ENCODE assay signal across 21 mouse cellular contexts in genomic region chr8:123960056-123960455, GRCm38 (mm10).
"Had no signal": no experiment of that assay in that cellular context is flagged by ENCODE, and none has a peak within 500 bp of the region (broad histone marks: within the 10 kb centered on the region; RNA-seq: fewer than 3 reads in every experiment).

No protein-coding gene starts in this region.

- ATAC-seq: liver, embryonic 12.5 days; midbrain, embryonic 13.5 days; midbrain, embryonic 16.5 days had no signal

- DNase-seq: layer of hippocampus, adult 9-11 months; liver; lung, adult 18-20 months; lung, postnatal 10 days; lung, postnatal 36 days; thymus, adult 2 months; thymus, postnatal 14 days; thymus, postnatal 4 days had no signal

- H3K4me3 ChIP-seq: layer of hippocampus, adult 2 months; limb, embryonic 10.5 days; limb, embryonic 13.5 days; liver, embryonic 12.5 days; liver, embryonic 15.5 days; lung, embryonic 15.5 days; megakaryocyte, embryonic 14.5 days; midbrain, embryonic 10.5 days; midbrain, embryonic 13.5 days; myocyte; neural tube, embryonic 13.5 days had no signal

- H3K4me1 ChIP-seq: limb, embryonic 10.5 days; limb, embryonic 13.5 days; lung, embryonic 15.5 days; midbrain, embryonic 10.5 days; midbrain, embryonic 13.5 days; neural tube, embryonic 13.5 days had no signal

- H3K9me3 ChIP-seq: limb, embryonic 10.5 days; limb, embryonic 13.5 days; liver, embryonic 12.5 days; liver, embryonic 15.5 days; lung, embryonic 15.5 days; megakaryocyte, embryonic 14.5 days; midbrain, embryonic 10.5 days; midbrain, embryonic 13.5 days; neural tube, embryonic 13.5 days had no signal

- H3K27ac ChIP-seq: kidney, postnatal 0 days; layer of hippocampus, adult 2 months; limb, embryonic 10.5 days; limb, embryonic 13.5 days; liver, embryonic 12.5 days; liver, embryonic 15.5 days; lung, embryonic 15.5 days; midbrain, embryonic 10.5 days; midbrain, embryonic 13.5 days; neural tube, embryonic 13.5 days had no signal

- H3K4me2 ChIP-seq: limb, embryonic 13.5 days; liver, embryonic 12.5 days; liver, embryonic 15.5 days; lung, embryonic 15.5 days; midbrain, embryonic 13.5 days; neural tube, embryonic 13.5 days had no signal

- H3K27me3 ChIP-seq: limb, embryonic 13.5 days; liver, embryonic 12.5 days; liver, embryonic 15.5 days; lung, embryonic 15.5 days; megakaryocyte, embryonic 14.5 days; midbrain, embryonic 13.5 days; neural tube, embryonic 13.5 days had no signal

- H3K9ac ChIP-seq: limb, embryonic 13.5 days; liver, embryonic 12.5 days; liver, embryonic 15.5 days; lung, embryonic 15.5 days; midbrain, embryonic 13.5 days; neural tube, embryonic 13.5 days had no signal
